Mouse (Mus musculus) ES-CJ7 (cell line): ENCODE measurements around the gene Inpp5d.
"Not testable (repeated sequence)": the region's sequence is repeated elsewhere in the genome, so short reads cannot be mapped to it uniquely, and the experiment has no call there.

Source experiments
- DNase-seq: peaks from one replicate; pipeline ENCODE4 v3.0.0; 2011; ENCODE audit warnings: low read depth, low spot score

Gene Inpp5d

DNA sequence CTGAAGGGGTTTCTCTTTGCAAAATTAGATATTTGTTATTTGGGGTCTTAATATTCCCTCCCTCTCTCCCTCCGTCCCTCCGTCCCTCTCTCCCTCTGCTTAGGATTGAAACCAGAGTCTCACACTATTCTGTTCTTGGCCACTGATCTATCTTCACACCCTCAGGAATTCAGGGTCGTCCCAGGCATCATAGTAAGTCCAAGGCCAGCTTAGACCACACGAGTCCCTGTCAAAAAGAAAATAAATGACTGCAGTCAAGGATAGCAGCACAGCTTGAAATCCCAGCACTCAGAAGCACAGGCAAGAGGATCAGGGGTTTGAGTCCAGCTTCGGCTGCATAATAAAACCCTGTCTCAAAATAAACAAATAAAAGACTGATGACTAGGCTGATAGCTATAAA is 35.0 kb downstream of the Inpp5d start:
- no peak for DNase-seq

DNA sequence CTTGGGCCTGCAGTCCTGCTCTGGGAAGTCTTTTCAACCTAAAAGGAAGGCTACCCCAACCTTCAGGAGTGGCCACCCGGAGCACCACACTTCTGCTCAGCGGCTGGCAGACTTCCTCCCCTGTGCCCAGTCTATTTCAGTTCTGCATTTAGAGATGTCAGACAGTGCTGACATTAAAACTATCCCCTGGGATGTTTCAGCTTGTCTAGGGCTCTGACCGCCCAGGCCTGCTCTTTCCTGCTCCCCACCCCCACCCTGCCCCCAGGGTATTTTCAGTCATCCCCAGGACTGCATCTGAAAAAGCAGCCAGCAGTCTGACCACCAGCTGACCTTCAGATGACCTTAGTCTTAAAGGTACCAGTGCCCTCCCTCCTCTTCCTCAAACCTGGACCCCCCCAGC is 38.0 kb downstream of the Inpp5d start:
- DNase-seq: peak; percentile 54

DNA sequence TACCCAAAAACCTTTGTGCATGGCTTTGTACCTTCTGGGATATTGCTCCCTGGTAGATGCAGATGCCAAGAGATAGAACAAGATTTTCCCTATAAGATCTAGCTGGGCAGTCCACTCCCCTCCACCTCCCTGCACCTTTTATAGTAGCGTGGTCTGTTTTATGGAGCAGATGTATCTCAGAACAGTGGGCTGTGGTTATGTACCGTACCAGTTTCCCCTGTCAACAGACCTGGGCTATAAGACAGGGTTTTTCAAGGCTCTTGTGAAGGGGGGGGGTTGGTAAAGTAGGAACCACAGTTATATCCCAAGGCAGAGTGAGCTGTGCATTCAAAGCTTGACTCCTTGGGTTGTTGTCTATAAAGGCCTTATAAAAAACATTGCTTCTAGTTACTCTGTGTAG is 38.4 kb downstream of the Inpp5d start:
- no peak for DNase-seq

DNA sequence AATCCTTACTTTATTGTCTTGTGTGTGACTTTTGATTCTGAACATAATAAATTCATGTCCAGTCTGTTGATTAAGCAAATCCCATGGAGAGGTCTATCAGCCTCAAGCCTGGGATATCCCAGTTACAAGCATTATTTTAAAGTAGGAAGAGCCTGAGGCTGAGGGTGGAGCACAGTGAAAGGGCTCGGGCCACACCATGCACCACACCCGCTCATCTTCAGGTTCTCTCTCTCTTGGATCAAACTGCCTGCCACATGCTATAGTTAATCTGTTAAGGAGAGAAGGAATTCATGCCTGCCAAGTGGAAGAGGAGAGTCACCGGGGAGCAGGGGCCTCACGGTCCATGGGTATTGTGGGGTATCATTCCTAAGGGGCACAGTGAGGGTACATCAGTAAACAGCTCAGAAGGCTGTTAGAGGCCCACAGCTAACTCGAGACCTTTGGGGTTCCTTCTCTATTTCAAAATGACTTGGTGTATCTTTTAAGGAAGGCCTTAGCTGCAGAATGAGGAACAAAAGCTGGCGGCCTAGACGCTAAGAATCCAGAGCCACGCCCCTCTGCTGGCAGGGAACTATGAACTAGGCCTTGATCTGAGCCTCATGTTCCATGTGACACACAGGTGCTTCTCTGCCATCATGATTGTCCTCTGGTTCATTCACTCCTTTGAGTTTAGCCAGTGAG is 39.0 kb downstream of the Inpp5d start:
- peak; percentile 59 for DNase-seq

DNA sequence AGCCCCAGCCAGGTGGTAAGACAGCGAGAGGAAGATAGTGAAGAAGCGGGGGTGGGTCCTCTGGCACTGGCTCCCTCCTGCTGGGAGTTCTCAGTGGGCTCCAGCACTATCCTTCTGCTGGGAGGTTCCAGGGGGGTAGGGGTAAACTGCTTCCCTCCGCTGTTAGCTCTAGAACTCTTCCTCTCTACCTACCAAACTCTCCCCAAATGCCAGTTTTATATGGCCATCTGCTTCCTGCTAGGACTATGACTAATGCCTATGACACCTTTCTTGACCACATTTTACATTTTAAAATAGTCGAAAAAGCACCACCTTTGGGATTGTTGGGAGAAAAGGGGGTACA is 39.5 kb downstream of the Inpp5d start:
- no peak for DNase-seq

DNA sequence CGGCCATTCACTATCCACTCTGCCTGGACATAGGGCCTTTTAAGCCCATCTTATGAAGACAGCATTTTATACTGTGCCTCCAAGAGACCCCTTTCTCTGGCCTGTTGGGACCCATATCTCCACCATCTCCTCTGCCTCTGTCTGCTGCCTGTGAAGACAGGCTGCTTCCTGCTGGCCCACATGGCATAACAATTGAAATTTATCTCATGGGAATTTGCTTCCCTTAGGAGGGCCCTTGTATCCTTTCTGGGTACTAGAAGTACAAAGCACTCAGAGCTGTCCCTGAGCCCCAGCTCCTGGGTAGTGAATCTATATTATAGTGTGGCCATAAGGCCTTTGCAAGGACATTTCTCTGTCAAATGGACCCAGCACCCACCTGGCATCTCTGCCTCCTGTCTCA is 40.6 kb downstream of the Inpp5d start:
- DNase-seq: no peak

DNA sequence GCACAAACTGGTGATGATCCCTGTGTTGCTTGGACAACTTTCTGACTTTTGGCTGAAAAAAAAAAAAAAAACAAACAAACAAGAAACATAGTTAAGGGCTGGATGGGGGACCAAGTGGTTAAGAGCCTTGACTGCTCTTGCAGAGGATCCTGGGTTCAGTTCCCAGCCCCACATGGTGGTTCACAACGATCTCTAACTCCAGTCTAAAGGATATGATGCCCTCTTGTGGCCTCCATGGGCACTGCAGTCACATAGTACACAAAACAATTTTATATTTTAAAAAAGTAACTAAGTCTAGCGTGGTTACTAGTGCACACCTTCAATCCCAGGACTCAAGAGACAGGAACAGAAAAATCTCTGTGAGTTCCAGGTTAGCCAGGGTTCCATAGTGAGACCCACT is 43.9 kb downstream of the Inpp5d start:
- DNase-seq: peak; percentile 62

DNA sequence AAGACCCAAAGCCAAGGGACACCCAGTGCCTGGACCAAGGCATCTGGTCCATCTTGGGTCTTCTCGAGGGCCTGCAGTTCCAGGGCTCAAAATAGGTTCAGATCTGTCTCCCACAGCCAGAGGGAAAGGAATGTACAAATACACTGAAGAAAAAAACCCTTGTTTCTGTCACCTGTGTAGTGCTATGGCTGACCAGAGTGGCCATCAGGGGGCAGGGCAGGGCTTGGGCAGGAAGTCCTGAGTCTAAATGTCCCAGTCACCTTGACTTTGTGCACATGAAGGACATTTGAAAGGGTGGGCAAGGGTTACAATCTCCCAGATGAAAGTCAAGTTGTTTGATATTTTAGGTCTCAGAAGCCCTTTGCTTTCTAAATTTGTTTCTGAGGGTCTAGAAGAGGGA is 46.9 kb downstream of the Inpp5d start:
- DNase-seq: no peak

DNA sequence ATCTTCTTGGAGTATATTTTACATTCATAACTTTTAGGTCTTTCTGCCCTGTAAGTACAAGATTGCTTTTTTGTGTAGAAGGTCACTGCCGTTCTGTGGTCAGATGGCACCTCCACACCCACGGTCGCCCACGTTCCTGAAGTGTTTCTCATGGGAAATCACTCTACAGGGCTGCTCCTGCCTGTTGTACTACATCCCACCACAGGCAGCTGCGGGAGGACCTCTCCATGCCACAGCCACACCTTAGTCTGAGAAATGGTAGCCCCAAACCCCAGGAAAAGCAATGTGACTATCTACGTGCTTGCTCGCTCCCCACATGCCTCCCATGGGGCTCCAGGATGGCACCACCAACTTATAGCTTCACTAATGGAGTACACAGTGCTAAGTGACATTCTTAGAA is 48.2 kb downstream of the Inpp5d start:
- no peak for DNase-seq

DNA sequence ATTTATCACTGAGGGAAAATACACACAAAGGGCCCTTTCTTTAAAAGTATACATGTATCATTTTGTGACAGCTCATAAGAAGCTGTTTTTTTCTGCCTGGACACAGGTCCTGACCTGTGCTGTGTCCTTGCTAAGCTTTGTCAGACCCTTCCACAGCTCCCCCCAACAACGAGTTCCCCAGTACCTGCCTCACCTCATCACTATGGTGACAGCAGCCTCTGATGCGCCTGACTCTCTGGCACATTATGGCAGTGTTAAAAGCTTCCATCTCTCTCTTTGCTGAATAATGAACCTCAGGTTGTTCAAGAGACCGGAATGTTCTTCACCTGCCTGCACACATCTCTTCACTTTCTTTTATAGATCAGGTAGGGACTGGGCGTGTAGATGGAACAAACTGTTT is 51.4 kb downstream of the Inpp5d start:
- no peak for DNase-seq

DNA sequence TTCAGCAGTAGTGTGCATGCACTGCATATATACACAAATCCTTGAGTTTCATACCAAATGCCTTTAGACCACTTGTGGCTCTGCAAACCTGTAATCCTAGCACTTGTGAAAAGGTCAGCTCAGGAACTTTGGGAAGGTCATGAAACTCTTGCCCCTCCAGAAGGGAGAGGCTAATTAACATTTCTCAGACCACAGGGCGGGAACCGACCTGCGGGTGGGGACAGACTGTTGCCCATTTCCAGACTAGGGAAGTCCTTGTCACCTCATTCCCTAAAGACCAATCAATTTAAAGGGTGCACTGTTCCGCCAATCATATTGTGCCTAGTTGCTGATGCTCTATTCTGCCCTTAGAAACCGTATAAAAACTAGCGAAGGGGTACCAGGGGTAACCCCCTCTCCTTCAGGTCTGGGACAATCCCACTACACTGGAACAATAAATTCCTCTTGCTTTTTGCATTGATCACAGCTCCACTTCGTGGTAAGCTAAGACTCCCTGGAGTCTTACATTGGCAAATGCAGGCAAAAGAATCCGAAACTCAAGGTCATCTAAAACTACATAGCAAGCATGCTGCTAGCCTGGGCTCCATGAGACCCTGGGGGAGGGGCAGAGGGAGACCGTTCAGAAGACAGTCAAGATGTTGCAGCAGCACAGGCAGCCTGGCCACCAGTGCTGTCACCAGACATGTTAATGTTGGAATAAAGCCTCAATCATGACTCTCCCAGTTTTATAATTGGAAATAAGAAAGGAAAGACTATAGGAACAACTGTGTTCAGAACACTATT is 53.9 kb downstream of the Inpp5d start:
- DNase-seq: peak; percentile 94

DNA sequence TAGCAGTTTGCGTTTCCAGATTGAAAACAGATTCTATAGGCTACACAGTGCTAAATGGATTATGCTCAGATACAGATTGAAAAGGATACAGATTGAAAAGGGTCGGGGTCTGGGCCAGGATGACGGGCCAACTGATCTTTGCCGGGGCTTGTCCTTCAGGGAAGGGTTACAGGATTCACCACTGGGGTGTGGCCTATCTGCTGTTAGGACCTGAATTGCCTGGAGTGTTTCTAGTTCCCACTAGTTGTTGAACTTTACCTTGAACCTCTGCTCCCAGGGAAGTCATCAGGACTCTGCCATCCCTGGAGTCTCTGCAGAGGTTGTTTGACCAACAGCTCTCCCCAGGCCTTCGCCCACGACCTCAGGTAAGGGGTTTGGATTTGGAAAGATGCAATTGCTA is 55.9 kb downstream of the Inpp5d start:
- DNase-seq: peak; percentile 95

DNA sequence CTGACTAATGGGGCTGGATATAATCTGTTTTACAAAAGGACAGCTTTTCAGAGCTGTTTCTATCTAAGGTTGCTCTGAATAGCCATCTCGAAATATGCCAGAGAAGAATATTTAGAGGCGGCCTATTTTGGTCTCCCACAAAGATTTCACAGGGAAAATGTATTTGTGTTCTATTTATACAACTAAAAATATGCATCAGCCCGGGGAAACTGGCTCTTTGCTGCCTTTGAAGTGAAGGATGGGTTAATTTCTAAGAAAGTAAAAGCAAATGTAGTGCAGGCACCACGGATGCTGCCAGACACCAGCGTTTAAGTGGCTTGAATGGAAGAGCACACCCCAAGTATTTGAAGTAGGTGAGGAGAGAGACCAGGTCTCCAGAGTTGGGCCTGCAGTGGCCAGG is 59.0 kb downstream of the Inpp5d start:
- no peak for DNase-seq

DNA sequence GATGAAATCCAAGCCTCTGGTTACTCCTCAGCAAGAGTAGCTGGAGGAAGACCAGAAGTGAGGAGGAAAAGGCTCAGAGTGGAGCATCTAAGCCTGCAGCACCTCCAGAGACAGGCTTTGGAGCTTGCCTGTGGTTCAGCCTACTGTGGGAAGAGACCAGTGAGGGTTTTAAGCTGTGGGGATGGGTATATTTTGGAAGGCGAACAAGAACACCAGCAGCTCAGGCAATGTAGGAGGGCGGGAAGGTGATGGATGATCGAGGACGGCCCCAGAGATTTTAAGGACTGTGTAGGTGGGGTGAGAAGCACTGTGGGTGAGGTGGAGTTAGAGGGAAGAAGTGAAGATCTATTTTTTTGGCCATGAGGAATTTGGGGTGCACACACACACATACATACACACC is 60.8 kb downstream of the Inpp5d start:
- no peak for DNase-seq

DNA sequence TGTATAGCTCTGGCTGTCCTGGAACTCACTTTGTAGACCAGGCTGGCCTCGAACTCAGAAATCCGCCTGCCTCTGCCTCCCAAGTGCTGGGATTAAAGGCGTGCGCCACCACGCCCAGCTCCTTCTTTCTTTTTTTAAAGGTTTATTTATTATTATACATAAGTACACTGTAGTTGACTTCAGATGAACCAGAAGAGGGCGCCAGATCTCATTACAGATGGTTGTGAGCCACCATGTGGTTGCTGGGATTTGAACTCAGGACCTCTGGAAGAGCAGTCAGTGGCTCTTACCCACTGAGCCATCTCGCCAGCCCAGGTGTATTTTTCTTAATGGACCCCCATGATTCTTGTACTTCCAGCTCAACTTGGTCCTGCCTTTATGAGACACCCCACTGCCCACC is 62.4 kb downstream of the Inpp5d start:
- not testable (repeated sequence) for DNase-seq

DNA sequence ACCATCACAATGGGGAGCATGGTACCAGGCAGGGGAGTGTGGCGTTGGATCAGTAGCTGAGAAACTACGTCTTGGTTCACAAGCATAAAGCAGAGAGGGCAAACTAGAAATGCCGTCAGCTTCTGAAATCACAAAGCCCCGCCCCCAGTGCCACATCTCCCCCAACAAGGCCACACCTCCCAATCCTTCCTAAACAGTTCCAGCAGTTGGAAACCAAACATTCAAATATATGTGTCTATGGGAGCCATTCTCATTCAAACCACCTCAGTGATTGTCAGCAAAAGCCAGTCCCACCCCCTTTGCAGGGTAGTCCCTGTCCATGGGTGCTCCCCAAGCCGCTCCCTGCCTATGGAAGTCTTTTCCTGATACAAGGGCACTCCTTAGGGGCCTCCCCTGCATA is 64.0 kb downstream of the Inpp5d start:
- DNase-seq: peak; percentile 60

DNA sequence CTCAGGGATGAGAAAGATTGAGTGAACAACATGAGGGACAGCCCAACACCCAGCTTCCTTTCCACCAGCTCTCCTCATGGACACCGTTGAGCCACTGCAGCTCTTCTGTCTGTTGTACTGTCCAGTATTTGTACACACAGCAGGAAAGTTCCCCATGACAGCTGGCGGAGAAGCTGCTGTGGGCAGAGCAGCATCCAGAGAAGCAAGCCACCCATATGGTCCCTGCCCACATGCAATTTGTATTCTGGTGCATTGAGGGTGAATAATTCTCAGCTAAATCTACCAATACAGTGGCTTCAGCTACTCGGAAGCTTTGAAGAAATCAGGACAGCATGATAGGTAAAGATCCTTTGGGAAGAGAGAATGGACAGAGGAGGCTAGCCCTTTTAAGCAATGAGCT is 64.7 kb downstream of the Inpp5d start:
- no peak for DNase-seq

DNA sequence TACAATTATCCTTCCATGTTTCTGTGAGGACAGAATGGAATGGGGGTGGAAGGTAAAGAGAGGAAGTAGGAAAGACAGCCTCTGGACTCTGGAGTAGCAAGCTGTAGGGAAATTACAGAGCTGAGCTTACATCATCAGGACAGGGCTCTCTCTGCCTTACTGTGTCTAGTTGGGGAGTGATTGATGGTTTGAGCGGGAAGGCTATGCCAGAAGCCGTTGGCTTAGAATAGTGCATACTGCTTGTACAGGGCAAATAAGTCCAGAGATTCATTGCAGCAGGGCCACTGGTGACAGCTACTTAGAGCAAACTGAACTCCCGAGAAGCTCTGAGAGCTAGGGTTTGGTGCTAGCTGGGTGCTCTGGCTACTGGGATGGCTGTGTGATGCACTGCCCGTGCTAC is 66.2 kb downstream of the Inpp5d start:
- DNase-seq: no peak

DNA sequence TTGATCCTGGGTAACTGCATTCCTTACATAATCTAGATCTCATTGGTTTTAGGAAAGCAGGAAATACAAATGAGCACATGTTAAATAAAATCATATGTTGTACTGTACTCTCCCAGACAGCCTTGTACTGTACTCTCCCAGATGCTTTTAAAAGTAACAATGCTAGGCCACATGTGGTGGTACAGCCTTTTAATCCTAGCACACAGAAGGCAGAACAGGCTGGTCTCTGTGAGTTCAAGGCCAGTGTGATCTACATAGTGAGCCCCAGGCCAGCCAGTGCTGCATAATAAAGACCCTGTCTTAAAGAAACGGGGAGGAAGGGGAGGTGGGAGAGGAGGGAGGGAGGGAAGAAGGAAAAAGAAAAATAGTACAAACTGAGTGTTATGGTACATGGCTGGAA is 66.9 kb downstream of the Inpp5d start:
- DNase-seq: peak; percentile 59

DNA sequence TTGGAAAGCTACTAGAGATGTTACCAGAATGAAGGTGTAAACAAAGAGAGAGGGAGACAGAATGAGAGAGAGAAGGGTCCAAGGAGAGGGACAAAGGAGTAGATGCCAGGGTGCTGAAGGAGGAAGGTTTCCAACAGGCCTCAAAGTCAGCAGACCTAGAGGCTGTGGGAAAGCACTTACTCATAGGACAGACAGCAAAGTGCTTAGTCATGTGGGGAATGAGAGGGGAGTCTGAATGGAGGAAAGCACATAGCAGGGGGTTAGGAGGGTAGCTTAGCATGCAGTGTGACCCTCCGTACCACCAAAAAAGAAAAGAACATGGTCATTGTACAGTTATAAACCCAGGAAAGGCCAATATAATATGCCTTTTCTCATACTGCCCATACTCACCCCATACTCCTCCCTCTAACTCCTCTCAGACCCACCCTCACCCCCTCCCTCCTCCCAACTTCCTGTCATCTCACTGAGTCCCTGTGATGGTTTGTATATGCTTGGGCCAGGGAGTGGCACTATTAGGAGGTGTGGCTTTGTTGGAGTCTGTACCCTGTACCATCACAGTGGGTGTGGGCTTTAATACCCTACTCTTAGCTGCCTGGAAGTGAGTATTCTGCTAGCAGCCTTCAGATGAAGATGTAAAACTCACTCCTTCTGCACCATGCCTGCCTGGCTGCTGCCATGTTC is 69.7 kb downstream of the Inpp5d start:
- DNase-seq: peak; percentile 74

DNA sequence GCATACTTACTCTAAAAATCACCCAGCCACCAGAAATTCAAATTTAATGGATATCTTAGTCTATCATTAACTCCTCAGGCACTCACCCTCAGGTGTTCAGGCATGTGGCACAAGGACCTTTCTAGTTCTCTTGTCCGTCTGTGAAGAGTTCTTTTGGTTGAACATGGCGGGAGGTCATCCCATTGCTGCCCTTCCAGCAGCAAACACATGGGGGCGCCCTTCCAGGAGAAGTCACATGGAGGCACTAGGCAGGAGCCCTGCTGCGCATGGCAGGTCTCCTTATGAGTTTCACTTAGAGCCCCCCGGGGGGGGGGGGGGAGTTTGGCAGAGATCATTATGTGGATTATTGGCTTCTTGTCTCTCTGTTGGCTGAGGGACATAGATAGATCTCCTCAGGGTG is 76.2 kb downstream of the Inpp5d start:
- DNase-seq: peak; percentile 64

DNA sequence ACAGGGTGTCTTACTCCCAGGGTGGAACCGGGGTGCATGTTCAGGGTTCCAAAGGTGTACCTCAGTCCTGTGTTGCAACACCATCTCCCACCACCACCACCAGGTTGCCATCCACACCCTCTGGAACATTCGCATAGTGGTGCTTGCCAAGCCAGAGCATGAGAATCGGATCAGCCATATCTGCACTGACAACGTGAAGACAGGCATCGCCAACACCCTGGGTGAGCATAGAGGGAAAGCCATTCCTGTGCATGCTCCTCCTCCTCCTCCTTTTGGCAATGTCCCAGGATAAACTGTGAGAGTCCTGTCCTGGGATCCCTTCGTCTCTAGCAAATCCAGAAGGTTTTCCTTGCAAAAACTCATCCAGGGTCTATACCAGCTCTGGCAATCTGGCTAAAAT is 77.9 kb downstream of the Inpp5d start:
- no peak for DNase-seq

DNA sequence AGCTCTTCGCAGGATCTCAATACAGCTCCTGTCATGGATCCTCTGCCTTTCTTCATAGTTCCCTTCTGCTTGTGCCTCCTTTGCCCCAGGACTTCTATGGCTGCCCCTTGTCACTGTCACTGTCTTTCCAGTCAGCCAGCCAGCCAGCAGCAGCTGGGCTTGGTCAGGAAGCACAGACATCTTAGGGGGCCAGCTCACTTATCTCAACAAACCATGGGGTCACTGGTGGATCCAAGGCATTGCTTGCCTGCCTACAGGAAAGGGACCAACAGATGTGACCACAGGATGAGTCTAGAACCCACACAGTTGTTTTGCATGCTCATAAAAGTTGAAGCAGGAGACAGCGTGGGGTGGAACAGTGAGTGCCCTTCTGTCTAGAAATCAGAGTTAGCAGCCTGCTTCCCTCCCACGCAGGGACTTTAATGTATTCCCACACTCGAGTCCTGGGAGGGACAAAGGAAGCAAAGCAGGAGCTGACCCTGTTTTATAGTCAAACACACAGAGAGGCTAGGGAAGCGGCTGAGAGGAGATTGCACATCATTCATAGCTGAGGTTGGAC is 79.9 kb downstream of the Inpp5d start:
- no peak for DNase-seq
